Mouse (Mus musculus): ENCODE measurements around the gene Gm609.

DNA sequence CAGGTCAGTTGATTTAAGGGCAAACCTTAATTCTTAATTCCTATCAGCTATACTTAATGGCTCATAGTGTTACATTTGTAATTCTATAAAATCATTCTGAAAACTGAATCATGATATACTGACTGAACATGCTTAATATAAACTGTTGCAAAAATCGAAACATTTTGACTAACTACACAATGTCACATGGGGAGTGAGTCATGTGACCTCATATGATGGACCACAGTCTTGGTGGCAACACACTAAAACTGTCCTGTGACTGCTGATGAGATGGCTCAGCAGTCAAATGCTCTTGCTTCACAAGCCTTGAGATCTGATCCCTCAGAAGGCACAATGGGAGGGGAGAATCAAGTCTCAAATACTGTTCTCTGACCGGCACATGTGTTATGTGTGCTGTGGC lies 118.7 kb downstream of the Gm609 start:
- TF ChIP-seq TAL1 (conservative IDR thresholded peaks at IDR 0.05; ENCODE audit: low read depth, low read length) = no peak
- no peak for TF ChIP-seq CTCF (IDR thresholded peaks at IDR 0.05; ENCODE audit: low read depth, low read length)
